Mouse (Mus musculus) brain, embryonic 14.5 days (tissue): ENCODE measurements around the gene Xpnpep1. TPM values are rescaled to one million over a fixed set of nuclear protein-coding genes. Genes with fewer than 3 reads are reported as not detected.

Experiments used
- DNase-seq: peaks from one replicate; pipeline ENCODE4 v3.0.0-alpha.2; 2011; ENCODE audit warnings: low read depth
- CTCF ChIP-seq: fragments of 200-500 bp; IDR thresholded peaks from 2 replicates; pipeline ENCODE4 v1.5.1; 2012; ENCODE audit warnings: inconsistent platforms, mild to moderate bottlenecking, moderate library complexity, borderline replicate concordance; ENCODE audit not compliant: insufficient read depth, insufficient read length; ENCODE audit errors: extremely low read depth
- POLR2A ChIP-seq: fragments of 200-500 bp; IDR thresholded peaks from 2 replicates; pipeline ENCODE4 v1.6.1; 2012; ENCODE audit warnings: mild to moderate bottlenecking, inconsistent platforms, borderline replicate concordance; ENCODE audit not compliant: poor library complexity, insufficient read depth, insufficient read length, severe bottlenecking; ENCODE audit errors: extremely low read depth
- polyA plus RNA-seq: library from polyadenylated mRNA; depleted of rRNA; stranded (reverse); fragments of >200 nt; gene quantifications from 2 replicates; pipeline ENCODE4 v1.2.3, GENCODE M21; 2012

The Xpnpep1 gene
- polyA plus RNA-seq, 1 experiment, result 88.4 TPM

GRCm38 (mm10) chr19:53064292-53064971 is 24.4 kb upstream of the Xpnpep1 start:
- DNase-seq, result no peak
- TF ChIP-seq CTCF, result no peak
- TF ChIP-seq POLR2A, result no peak

- TF ChIP-seq CTCF, result no peak
- TF ChIP-seq POLR2A, result no peak
- DNase-seq, result no peak
Observed at GRCm38 (mm10) chr19:53062046-53062445, 22.0 kb upstream of the Xpnpep1 start.

GRCm38 (mm10) chr19:53059344-53060111 is 19.5 kb upstream of the Xpnpep1 start:
- DNase-seq, result no peak
- TF ChIP-seq POLR2A (no peak), CTCF (no peak)

- DNase-seq, result no peak
- no peak for TF ChIP-seq POLR2A
- no peak for TF ChIP-seq CTCF
Observed at GRCm38 (mm10) chr19:53058726-53059334, 18.8 kb upstream of the Xpnpep1 start.

- DNase-seq, result no peak
- no peak for TF ChIP-seq CTCF
- no peak for TF ChIP-seq POLR2A
Observed at GRCm38 (mm10) chr19:53057980-53058725, 18.1 kb upstream of the Xpnpep1 start.

- TF ChIP-seq POLR2A, result no peak
- no peak for TF ChIP-seq CTCF
- DNase-seq, result no peak
Observed at GRCm38 (mm10) chr19:53053355-53053754, 13.3 kb upstream of the Xpnpep1 start.

GRCm38 (mm10) chr19:53052031-53052670 is 12.1 kb upstream of the Xpnpep1 start:
- DNase-seq, result peak; percentile 51

GRCm38 (mm10) chr19:53051288-53051985 is 11.4 kb upstream of the Xpnpep1 start:
- peak; percentile 27 for DNase-seq
- TF ChIP-seq POLR2A (no peak), CTCF (no peak)

More at GRCm38 (mm10) chr19:53052031-53052670, 12.1 kb upstream of the Xpnpep1 start:
- TF ChIP-seq POLR2A (no peak), CTCF (no peak)

- TF ChIP-seq POLR2A (no peak), CTCF (peak; percentile 38; the same call in 1 of the 2 replicates)
- DNase-seq, result no peak
Observed at GRCm38 (mm10) chr19:53050100-53050499, 10.1 kb upstream of the Xpnpep1 start.

- TF ChIP-seq CTCF, result no peak
- TF ChIP-seq POLR2A, result no peak
Observed at GRCm38 (mm10) chr19:53047208-53047607, 7.2 kb upstream of the Xpnpep1 start.

More at GRCm38 (mm10) chr19:53047208-53047607, 7.2 kb upstream of the Xpnpep1 start:
- no peak for DNase-seq
